Mouse (Mus musculus): Measurements from ENCODE around the gene Usp19. TPM values are rescaled to one million over a fixed set of nuclear protein-coding genes. Genes with fewer than 3 reads are reported as not detected.

The Usp19 gene
- polyA plus RNA-seq, 1 experiment = 134 TPM

DNA sequence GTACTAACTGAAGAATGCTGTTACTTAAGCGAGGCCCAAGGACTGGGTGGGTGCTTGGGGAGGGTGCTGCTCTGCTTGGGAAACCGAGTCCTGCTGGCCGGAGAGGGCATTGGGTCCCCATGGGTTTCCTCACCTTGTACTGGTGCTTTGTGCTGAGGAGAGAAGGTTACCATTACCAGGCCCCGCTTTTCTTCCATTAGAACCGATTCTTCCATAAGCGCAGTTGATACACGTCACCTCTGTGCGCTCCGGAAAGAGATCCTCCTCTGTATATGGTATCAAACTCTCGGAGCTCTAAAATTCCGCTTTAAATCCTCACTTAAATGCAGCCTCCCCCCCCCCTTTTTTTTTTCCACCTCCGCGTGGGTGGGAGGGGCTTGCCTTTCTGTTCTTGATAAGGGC is 27.5 kb downstream of the Usp19 start:
- H3K4me1 ChIP-seq (ENCODE audit: control insufficient read depth, insufficient read depth, low read length) = peaks cover 6% of the 10 kb centered on the region
- peak overlapping the region; percentile 88 for H3K4me3 ChIP-seq (ENCODE audit: control insufficient read depth, low read depth, low read length)
- no peak for TF ChIP-seq CTCF (IDR thresholded peaks at IDR 0.05; ENCODE audit: control insufficient read depth, insufficient read depth, insufficient replicate concordance, low read depth, low read length)
- TF ChIP-seq POLR2A (IDR thresholded peaks at IDR 0.05; ENCODE audit: control insufficient read depth, low read depth, low read length) = no peak; the same call in 1 of the 2 replicates
- H3K27me3 ChIP-seq (ENCODE audit: control insufficient read depth, insufficient read depth, low read length) = no peaks in the 10 kb centered on the region
- peaks cover 6% of the 10 kb centered on the region for H3K36me3 ChIP-seq (ENCODE audit: control insufficient read depth, insufficient read depth, low read length)
- peak overlapping the region; percentile 94 for H3K27ac ChIP-seq (ENCODE audit: control insufficient read depth, insufficient read depth, low read depth, low read length)

GRCm38 (mm10) chr9:108521604-108522003 is 31.2 kb downstream of the Usp19 start:
- H3K27ac ChIP-seq (ENCODE audit: control insufficient read depth, insufficient read depth, low read depth, low read length) = no peak overlapping the region
- TF ChIP-seq CTCF (IDR thresholded peaks at IDR 0.05; ENCODE audit: control insufficient read depth, insufficient read depth, insufficient replicate concordance, low read depth, low read length) (no peak), POLR2A (IDR thresholded peaks at IDR 0.05; ENCODE audit: control insufficient read depth, low read depth, low read length) (no peak)
- H3K36me3 ChIP-seq (ENCODE audit: control insufficient read depth, insufficient read depth, low read length) = no peaks in the 10 kb centered on the region
- H3K4me1 ChIP-seq (ENCODE audit: control insufficient read depth, insufficient read depth, low read length) = no peaks in the 10 kb centered on the region; the same call in 1 of the 2 replicates
- no peaks in the 10 kb centered on the region for H3K27me3 ChIP-seq (ENCODE audit: control insufficient read depth, insufficient read depth, low read length)
- no peak overlapping the region for H3K4me3 ChIP-seq (ENCODE audit: control insufficient read depth, low read depth, low read length)

DNA sequence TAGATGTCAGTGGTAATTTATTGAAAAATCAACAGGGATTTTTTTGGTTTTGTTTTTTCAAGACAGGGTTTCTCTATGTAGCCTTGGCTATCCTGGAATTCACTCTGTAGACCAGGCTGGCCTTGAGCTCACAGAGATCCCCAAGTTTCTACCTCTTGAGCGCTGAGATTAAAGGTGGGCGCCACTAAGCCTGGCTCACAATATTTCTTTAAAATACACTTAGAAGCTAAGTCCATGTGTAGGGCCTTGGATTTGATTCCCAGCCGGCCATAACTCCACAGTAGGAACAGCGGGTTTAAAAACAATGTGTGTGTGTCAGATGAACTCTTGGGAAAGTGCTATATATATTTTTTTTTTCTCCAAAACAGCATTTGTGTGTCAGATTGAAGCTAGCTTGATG is 32.9 kb downstream of the Usp19 start:
- TF ChIP-seq CTCF (IDR thresholded peaks at IDR 0.05; ENCODE audit: control insufficient read depth, insufficient read depth, insufficient replicate concordance, low read depth, low read length) (no peak), POLR2A (IDR thresholded peaks at IDR 0.05; ENCODE audit: control insufficient read depth, low read depth, low read length) (no peak)
- Histone ChIP-seq H3K36me3 (ENCODE audit: control insufficient read depth, insufficient read depth, low read length) (no peaks in the 10 kb centered on the region), H3K4me3 (ENCODE audit: control insufficient read depth, low read depth, low read length) (no peak overlapping the region), H3K4me1 (ENCODE audit: control insufficient read depth, insufficient read depth, low read length) (no peaks in the 10 kb centered on the region; the same call in 1 of the 2 replicates), H3K27me3 (ENCODE audit: control insufficient read depth, insufficient read depth, low read length) (no peaks in the 10 kb centered on the region), H3K27ac (ENCODE audit: control insufficient read depth, insufficient read depth, low read depth, low read length) (no peak overlapping the region)

DNA sequence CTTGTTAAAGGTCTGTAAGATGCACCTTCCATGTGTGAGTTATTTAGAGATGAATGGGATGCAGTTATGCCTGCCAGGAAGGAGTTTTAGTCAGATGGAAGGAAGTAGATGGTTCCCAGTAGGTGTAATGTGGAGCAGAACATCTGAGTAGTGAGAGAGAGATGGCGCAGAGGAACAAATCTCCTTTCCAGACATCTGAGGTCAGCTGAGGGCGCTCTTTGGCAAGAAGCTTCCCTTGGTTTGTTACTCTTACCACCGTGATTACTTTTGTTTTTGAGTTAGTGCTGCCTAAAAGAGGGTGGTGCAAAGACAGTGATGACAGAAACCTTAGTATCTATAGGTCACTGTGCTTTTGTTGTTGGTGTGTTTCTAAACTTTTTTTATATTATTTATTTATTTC is 35.0 kb downstream of the Usp19 start:
- H3K27ac ChIP-seq (ENCODE audit: control insufficient read depth, insufficient read depth, low read depth, low read length) = no peak overlapping the region
- H3K27me3 ChIP-seq (ENCODE audit: control insufficient read depth, insufficient read depth, low read length) = no peaks in the 10 kb centered on the region
- H3K36me3 ChIP-seq (ENCODE audit: control insufficient read depth, insufficient read depth, low read length) = peaks cover 1% of the 10 kb centered on the region; the same call in 1 of the 2 replicates
- no peaks in the 10 kb centered on the region for H3K4me1 ChIP-seq (ENCODE audit: control insufficient read depth, insufficient read depth, low read length)
- TF ChIP-seq CTCF (IDR thresholded peaks at IDR 0.05; ENCODE audit: control insufficient read depth, insufficient read depth, insufficient replicate concordance, low read depth, low read length) (no peak), POLR2A (IDR thresholded peaks at IDR 0.05; ENCODE audit: control insufficient read depth, low read depth, low read length) (no peak)
- H3K4me3 ChIP-seq (ENCODE audit: control insufficient read depth, low read depth, low read length) = no peak overlapping the region

DNA sequence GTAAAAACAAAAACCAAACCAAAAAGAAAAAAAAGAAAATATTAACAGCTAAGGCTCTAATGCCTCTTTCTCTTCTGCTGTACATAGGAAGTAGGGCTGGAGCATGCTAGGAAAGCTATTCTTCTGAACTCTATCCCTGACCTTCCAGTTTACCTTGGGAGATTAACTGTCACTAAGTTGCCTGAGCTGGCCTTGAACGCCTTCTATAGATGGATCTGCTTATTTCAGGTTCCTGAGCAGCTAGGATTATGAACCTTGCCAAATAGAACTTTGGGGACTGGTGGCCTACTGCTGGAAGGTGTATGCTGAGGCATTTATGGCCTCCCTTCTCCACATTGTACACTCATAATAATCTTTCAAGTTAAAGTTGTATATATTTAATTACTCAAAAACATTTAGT is 40.6 kb downstream of the Usp19 start:
- Histone ChIP-seq H3K4me1 (ENCODE audit: control insufficient read depth, insufficient read depth, low read length) (no peaks in the 10 kb centered on the region), H3K4me3 (ENCODE audit: control insufficient read depth, low read depth, low read length) (no peak overlapping the region), H3K27me3 (ENCODE audit: control insufficient read depth, insufficient read depth, low read length) (no peaks in the 10 kb centered on the region), H3K27ac (ENCODE audit: control insufficient read depth, insufficient read depth, low read depth, low read length) (no peak overlapping the region), H3K36me3 (ENCODE audit: control insufficient read depth, insufficient read depth, low read length) (peaks cover 1% of the 10 kb centered on the region; the same call in 1 of the 2 replicates)
- TF ChIP-seq POLR2A (IDR thresholded peaks at IDR 0.05; ENCODE audit: control insufficient read depth, low read depth, low read length) (no peak), CTCF (IDR thresholded peaks at IDR 0.05; ENCODE audit: control insufficient read depth, insufficient read depth, insufficient replicate concordance, low read depth, low read length) (no peak)

DNA sequence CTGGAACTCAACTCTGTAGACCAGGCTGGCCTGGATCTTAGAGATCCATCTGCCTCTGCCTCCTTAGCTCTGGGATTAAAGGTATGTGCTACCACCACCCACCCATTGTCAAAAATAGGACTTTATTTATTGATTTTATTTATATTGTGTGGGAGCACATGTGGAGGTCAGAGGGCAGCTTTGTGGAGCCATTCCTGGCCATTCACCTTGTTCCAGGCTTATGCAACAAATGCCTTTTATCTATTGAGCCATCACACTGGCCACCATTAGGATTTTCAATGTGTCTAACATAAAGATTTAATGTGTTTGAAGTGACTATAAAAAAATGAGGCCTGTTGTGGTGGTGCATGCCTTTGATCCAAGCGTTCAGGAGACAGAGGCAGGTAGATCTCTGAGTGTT is 41.1 kb downstream of the Usp19 start:
- TF ChIP-seq CTCF (IDR thresholded peaks at IDR 0.05; ENCODE audit: control insufficient read depth, insufficient read depth, insufficient replicate concordance, low read depth, low read length) (no peak), POLR2A (IDR thresholded peaks at IDR 0.05; ENCODE audit: control insufficient read depth, low read depth, low read length) (no peak)
- Histone ChIP-seq H3K36me3 (ENCODE audit: control insufficient read depth, insufficient read depth, low read length) (peaks cover 1% of the 10 kb centered on the region; the same call in 1 of the 2 replicates), H3K4me3 (ENCODE audit: control insufficient read depth, low read depth, low read length) (no peak overlapping the region), H3K27me3 (ENCODE audit: control insufficient read depth, insufficient read depth, low read length) (no peaks in the 10 kb centered on the region), H3K4me1 (ENCODE audit: control insufficient read depth, insufficient read depth, low read length) (no peaks in the 10 kb centered on the region), H3K27ac (ENCODE audit: control insufficient read depth, insufficient read depth, low read depth, low read length) (no peak overlapping the region)

GRCm38 (mm10) chr9:108540846-108541245 is 50.4 kb downstream of the Usp19 start:
- Histone ChIP-seq H3K27ac (ENCODE audit: control insufficient read depth, insufficient read depth, low read depth, low read length) (no peak overlapping the region), H3K36me3 (ENCODE audit: control insufficient read depth, insufficient read depth, low read length) (peaks cover 8% of the 10 kb centered on the region), H3K4me1 (ENCODE audit: control insufficient read depth, insufficient read depth, low read length) (no peaks in the 10 kb centered on the region), H3K27me3 (ENCODE audit: control insufficient read depth, insufficient read depth, low read length) (no peaks in the 10 kb centered on the region), H3K4me3 (ENCODE audit: control insufficient read depth, low read depth, low read length) (no peak overlapping the region)
- TF ChIP-seq CTCF (IDR thresholded peaks at IDR 0.05; ENCODE audit: control insufficient read depth, insufficient read depth, insufficient replicate concordance, low read depth, low read length) (no peak), POLR2A (IDR thresholded peaks at IDR 0.05; ENCODE audit: control insufficient read depth, low read depth, low read length) (no peak)

- H3K4me3 ChIP-seq (ENCODE audit: control insufficient read depth, low read depth, low read length) = peak overlapping the region; percentile 71; the same call in 1 of the 2 replicates
- H3K4me1 ChIP-seq (ENCODE audit: control insufficient read depth, insufficient read depth, low read length) = no peaks in the 10 kb centered on the region
- no peaks in the 10 kb centered on the region for H3K27me3 ChIP-seq (ENCODE audit: control insufficient read depth, insufficient read depth, low read length)
- H3K36me3 ChIP-seq (ENCODE audit: control insufficient read depth, insufficient read depth, low read length) = peaks cover 7% of the 10 kb centered on the region
- TF ChIP-seq CTCF (IDR thresholded peaks at IDR 0.05; ENCODE audit: control insufficient read depth, insufficient read depth, insufficient replicate concordance, low read depth, low read length) (no peak), POLR2A (IDR thresholded peaks at IDR 0.05; ENCODE audit: control insufficient read depth, low read depth, low read length) (no peak)
- H3K27ac ChIP-seq (ENCODE audit: control insufficient read depth, insufficient read depth, low read depth, low read length) = peak overlapping the region; percentile 57
Observed at GRCm38 (mm10) chr9:108545986-108546385, 55.6 kb downstream of the Usp19 start.

Measured in testis, adult 2 months (tissue).